Mouse (Mus musculus) cerebellum, adult 11-12 months (tissue): ENCODE data around the gene Tldc1.

ENCODE experiments used
- DNase-seq: peaks from one replicate; pipeline ENCODE4 v3.0.0; 2022

Gene Tldc1

GRCm38 (mm10) chr8:119778263-119778662 is at the start of gene Tldc1:
TSS of gene Tldc1 (minus strand) at chr8:119778416.
- DNase-seq, result peak; percentile 98

GRCm38 (mm10) chr8:119827721-119828153 is 49.5 kb upstream of the Tldc1 start:
- no peak for DNase-seq

- no peak for DNase-seq
Observed at GRCm38 (mm10) chr8:119826982-119827381, 48.8 kb upstream of the Tldc1 start.

- no peak for DNase-seq
Observed at GRCm38 (mm10) chr8:119825950-119826730, 47.9 kb upstream of the Tldc1 start.

- DNase-seq, result no peak
Observed at GRCm38 (mm10) chr8:119824809-119825273, 46.6 kb upstream of the Tldc1 start.

DNA sequence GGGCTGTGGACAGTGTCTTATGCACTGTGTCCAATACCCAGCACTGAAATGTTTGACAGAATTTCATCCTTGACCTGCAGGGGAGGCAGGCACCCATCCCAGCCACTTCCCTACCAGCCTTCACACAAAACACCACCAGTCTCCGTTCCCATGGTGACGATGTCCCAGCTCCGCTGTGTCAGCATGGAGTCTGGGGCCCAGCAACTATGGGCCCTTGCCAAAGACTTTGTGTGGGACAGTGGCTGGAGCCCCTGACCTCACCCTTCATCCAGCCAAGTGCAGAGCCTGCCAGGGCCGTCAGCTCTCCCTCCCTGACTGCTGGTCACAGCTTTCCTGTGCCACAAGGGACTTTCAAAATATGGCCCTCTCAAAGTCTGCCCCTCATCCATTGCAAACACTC is 45.9 kb upstream of the Tldc1 start:
- peak; percentile 67 for DNase-seq

- no peak for DNase-seq
Observed at GRCm38 (mm10) chr8:119823278-119823677, 45.1 kb upstream of the Tldc1 start.

- DNase-seq, result no peak
Observed at GRCm38 (mm10) chr8:119821691-119822090, 43.5 kb upstream of the Tldc1 start.

- no peak for DNase-seq
Observed at GRCm38 (mm10) chr8:119819976-119820375, 41.8 kb upstream of the Tldc1 start.

DNA sequence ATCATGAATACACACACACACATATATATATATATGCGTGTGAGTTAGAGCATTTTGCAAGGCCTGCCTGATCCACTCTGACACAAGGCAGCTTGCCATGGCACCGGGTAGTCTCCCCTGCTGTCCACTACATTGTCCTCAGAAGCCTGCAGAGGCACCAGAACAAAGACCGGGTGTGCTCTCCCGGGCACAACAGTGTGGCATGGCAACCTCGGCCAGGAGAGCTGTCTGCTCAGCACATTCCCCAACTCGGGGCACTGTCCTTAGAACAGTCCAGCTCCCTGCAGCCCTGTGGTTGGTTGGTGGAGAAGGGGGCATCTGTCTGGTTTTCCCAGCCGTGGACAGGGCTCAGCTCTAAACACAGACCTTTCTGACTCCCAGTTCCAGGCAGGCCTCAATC is 41.1 kb upstream of the Tldc1 start:
- DNase-seq, result peak; percentile 75

DNA sequence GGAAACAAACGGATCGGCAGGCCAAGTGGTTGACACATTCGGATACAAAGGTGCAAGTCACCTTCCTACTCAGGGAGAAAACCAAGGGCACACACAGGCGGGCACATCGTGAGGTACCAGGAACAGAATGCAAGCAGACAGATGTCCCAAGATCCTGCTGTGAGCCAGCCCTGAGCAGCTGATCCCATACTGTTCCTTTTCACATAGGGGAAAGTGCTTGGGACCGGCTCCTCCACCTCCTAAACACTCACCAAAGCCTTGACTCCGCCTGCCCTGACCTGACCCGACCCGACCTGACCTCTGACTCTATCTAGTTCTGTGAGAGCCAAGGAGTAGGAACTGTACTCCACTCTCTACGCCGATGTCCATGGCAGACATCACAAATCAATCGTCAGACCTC is 39.2 kb upstream of the Tldc1 start:
- DNase-seq, result no peak

- DNase-seq, result no peak
Observed at GRCm38 (mm10) chr8:119816219-119816618, 38.0 kb upstream of the Tldc1 start.

- no peak for DNase-seq
Observed at GRCm38 (mm10) chr8:119812650-119813431, 34.6 kb upstream of the Tldc1 start.

DNA sequence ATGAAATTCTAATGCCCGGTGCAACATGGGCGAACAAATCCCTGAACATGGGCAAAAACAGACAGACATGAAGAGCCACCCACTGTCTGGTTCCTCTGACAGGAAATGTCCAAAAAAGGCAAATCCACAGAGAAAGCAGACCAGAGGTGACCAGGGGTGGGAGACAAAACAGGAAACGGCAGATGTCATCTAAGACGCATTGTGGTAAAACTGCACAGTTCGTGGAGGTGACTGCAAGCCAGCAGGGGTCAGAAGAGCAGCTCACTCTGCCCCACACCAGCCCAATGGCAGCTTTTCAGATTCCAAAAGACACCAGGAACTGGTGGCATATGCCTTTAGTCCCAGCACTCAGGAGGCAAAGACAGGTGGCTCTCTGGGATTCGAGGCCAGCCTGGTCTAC is 33.7 kb upstream of the Tldc1 start:
- DNase-seq, result no peak

GRCm38 (mm10) chr8:119810953-119811499 is 32.8 kb upstream of the Tldc1 start:
- DNase-seq, result no peak

GRCm38 (mm10) chr8:119810127-119810868 is 32.1 kb upstream of the Tldc1 start:
- DNase-seq, result no peak

GRCm38 (mm10) chr8:119809620-119810019 is 31.4 kb upstream of the Tldc1 start:
- no peak for DNase-seq

- no peak for DNase-seq
Observed at GRCm38 (mm10) chr8:119807687-119808086, 29.5 kb upstream of the Tldc1 start.

DNA sequence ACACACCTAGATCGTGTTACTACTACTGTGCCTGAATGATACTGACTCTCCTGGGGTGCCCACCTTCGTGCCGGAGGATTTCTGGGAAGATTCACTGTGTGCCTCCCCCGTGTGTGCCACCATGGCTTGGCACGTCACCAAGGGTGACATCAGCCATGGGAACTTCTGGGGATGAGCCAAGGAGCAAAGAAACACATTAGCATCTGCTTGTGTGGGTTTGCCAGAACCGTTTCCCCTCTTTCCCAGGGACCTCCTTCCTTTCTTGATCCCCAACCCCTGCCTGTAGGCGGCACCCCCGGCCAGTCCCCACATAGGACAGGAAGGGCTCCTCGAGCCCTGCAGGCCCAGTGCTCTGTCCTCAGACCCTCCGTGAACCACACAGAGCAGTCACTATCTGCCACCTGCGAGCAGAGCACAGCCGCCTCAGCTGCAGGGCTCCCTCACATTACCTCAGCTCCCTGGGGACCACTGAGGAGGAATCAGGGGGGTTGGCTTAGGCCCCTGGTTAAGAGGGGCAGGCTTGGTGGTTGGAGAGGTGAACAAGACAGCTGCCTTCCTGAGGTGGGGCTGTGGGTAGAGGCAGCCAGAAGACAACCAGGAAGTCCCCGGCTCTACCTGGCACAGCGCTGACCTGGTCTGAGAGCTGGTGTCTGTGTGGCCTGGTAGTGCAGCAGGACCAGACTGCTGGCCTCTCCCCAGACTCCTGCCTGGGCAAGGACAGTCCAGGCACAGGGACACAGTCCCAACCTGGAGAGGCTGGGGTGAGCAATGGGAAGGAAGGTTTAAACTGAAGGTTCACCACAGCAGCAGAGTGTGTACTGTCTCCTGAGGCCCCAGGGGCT is 28.4 kb upstream of the Tldc1 start:
- peak; percentile 79 for DNase-seq

DNA sequence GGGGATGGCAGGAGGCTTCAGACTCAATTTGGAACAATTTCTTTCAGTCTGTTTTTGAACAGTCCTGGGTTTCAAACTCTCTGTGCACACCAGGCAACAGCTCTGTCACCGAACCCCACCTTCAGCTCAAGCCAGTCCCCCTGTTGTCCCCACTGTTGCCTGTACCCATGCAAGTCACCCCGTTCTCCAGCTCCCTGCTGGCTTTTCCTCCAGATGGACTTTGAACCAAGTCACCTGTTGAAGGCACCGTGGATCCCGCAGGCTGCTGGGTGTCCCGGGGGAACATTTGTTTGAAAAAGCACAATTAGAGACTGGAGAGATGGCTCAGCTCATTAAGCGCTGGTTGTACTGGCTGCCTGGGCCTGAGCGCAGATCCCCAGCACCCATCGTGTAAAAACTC is 27.1 kb upstream of the Tldc1 start:
- no peak for DNase-seq

- DNase-seq, result no peak
Observed at GRCm38 (mm10) chr8:119802592-119802991, 24.4 kb upstream of the Tldc1 start.

GRCm38 (mm10) chr8:119801168-119801567 is 23.0 kb upstream of the Tldc1 start:
- no peak for DNase-seq
